Mouse (Mus musculus) hindbrain, embryonic 16.5 days (tissue): ENCODE results near the gene Grem1. TPM values are rescaled to one million over a fixed set of nuclear protein-coding genes. Genes with fewer than 3 reads are reported as not detected.

ENCODE experiments used
- ATAC-seq: fragments of 200-750 bp; cut with Nextera tagmentation; 2 replicates; pipeline ENCODE4 v1.8.0; 2017; ENCODE audit warnings: moderate TSS enrichment, moderate library complexity
- H3K27ac ChIP-seq: fragments of 300-500 bp; sonication (generic); 2 replicates; pipeline ENCODE4 v1.5.1; 2014; ENCODE audit warnings: low read depth, mild to moderate bottlenecking, control low read depth, low read length, moderate library complexity
- H3K27me3 ChIP-seq: fragments of 300-500 bp; sonication (generic); replicated peaks from 2 replicates; pipeline ENCODE4 v1.6.1; 2014; ENCODE audit warnings: low read length; ENCODE audit not compliant: control insufficient read depth, insufficient read depth
- H3K36me3 ChIP-seq: fragments of 300-500 bp; sonication (generic); 2 replicates; pipeline ENCODE4 v1.6.1; 2014; ENCODE audit warnings: mild to moderate bottlenecking, low read length, moderate library complexity, mixed read lengths; ENCODE audit not compliant: control insufficient read depth, insufficient read depth
- H3K4me1 ChIP-seq: fragments of 300-500 bp; sonication (generic); 2 replicates; pipeline ENCODE4 v1.6.1; 2014; ENCODE audit warnings: low read depth, low read length; ENCODE audit not compliant: control insufficient read depth, insufficient read depth
- H3K4me2 ChIP-seq: fragments of 300-500 bp; sonication (generic); 2 replicates; pipeline ENCODE4 v1.6.1; 2014; ENCODE audit warnings: mild to moderate bottlenecking, low read length, control low read depth, moderate library complexity
- H3K4me3 ChIP-seq: fragments of 300-500 bp; sonication (generic); 2 replicates; pipeline ENCODE4 v1.5.1; 2014; ENCODE audit warnings: mild to moderate bottlenecking, low read length, control low read depth, moderate library complexity
- H3K9ac ChIP-seq: fragments of 300-500 bp; sonication (generic); 2 replicates; pipeline ENCODE4 v1.6.1; 2014; ENCODE audit warnings: low read depth, mild to moderate bottlenecking, control low read depth, low read length, moderate library complexity
- H3K9me3 ChIP-seq: fragments of 300-500 bp; sonication (generic); 2 replicates; pipeline ENCODE4 v1.6.1; 2014; ENCODE audit warnings: mild to moderate bottlenecking, low read length, moderate library complexity; ENCODE audit not compliant: control insufficient read depth
- WGBS: fragments of 180-500 bp; shearing (Covaris S2); extraction: QIAGEN DNeasy Blood & Tissue Kit; methylation state at CpG from one replicate; pipeline ENCODE4 v1.1.7; 2014; 5-methylcytosine and 5-hydroxymethylcytosine counted together
- polyA plus RNA-seq: library from polyadenylated mRNA; unstranded; fragments of >200 nt; fragmentation: Nextera tagmentation; extraction: Ambion mirVana; gene quantifications from 2 replicates; pipeline ENCODE4 v1.2.1, GENCODE M21; 2015

The Grem1 gene
- polyA plus RNA-seq, 1 experiment from 2014 or later = 2.0 TPM

GRCm38 (mm10) chr2:113788821-113789387 lies 30.5 kb upstream of the Grem1 start:
- Histone ChIP-seq H3K4me3 (no peak overlapping the region), H3K9ac (no peak overlapping the region), H3K4me1 (no peaks in the 10 kb centered on the region), H3K4me2 (no peak overlapping the region), H3K27me3 (no peaks in the 10 kb centered on the region), H3K36me3 (peaks cover 15% of the 10 kb centered on the region), H3K9me3 (no peaks in the 10 kb centered on the region), H3K27ac (no peak overlapping the region)
- 91% methylated on average over 4 of the region's 4 CpGs for WGBS
- ATAC-seq = no peak

GRCm38 (mm10) chr2:113787882-113788281 lies 29.4 kb upstream of the Grem1 start:
- no peaks in the 10 kb centered on the region for H3K27me3 ChIP-seq
- no peaks in the 10 kb centered on the region for H3K4me1 ChIP-seq
- no peaks in the 10 kb centered on the region for H3K9me3 ChIP-seq
- H3K9ac ChIP-seq = no peak overlapping the region
- ATAC-seq = no peak
- peaks cover 15% of the 10 kb centered on the region for H3K36me3 ChIP-seq
- H3K4me3 ChIP-seq = no peak overlapping the region
- H3K4me2 ChIP-seq = no peak overlapping the region
- WGBS = 92% methylated on average over 4 of the region's 4 CpGs
- no peak overlapping the region for H3K27ac ChIP-seq

- H3K9me3 ChIP-seq = no peaks in the 10 kb centered on the region
- H3K27me3 ChIP-seq = no peaks in the 10 kb centered on the region
- no peak for ATAC-seq
- H3K36me3 ChIP-seq = peaks cover 19% of the 10 kb centered on the region
- H3K4me1 ChIP-seq = no peaks in the 10 kb centered on the region
- H3K4me3 ChIP-seq = no peak overlapping the region
- H3K4me2 ChIP-seq = no peak overlapping the region
- H3K27ac ChIP-seq = no peak overlapping the region
- 77% methylated on average over 3 of the region's 3 CpGs for WGBS
- no peak overlapping the region for H3K9ac ChIP-seq
Observed at GRCm38 (mm10) chr2:113784851-113785250, 26.4 kb upstream of the Grem1 start.

- Histone ChIP-seq H3K9ac (no peak overlapping the region), H3K4me3 (no peak overlapping the region), H3K9me3 (no peaks in the 10 kb centered on the region), H3K27ac (no peak overlapping the region), H3K4me1 (no peaks in the 10 kb centered on the region), H3K36me3 (peaks cover 7% of the 10 kb centered on the region), H3K27me3 (no peaks in the 10 kb centered on the region), H3K4me2 (no peak overlapping the region)
- WGBS = 82% methylated on average over 4 of the region's 4 CpGs
- ATAC-seq = no peak
Observed at GRCm38 (mm10) chr2:113781521-113781920, 23.1 kb upstream of the Grem1 start.

GRCm38 (mm10) chr2:113781107-113781506 lies 22.7 kb upstream of the Grem1 start:
- 88% methylated on average over 5 of the region's 5 CpGs for WGBS
- no peaks in the 10 kb centered on the region for H3K27me3 ChIP-seq
- ATAC-seq = no peak
- H3K4me3 ChIP-seq = no peak overlapping the region
- peaks cover 7% of the 10 kb centered on the region for H3K36me3 ChIP-seq
- no peak overlapping the region for H3K27ac ChIP-seq
- no peak overlapping the region for H3K4me2 ChIP-seq
- H3K9me3 ChIP-seq = no peaks in the 10 kb centered on the region
- no peaks in the 10 kb centered on the region for H3K4me1 ChIP-seq
- no peak overlapping the region for H3K9ac ChIP-seq

GRCm38 (mm10) chr2:113779336-113779735 lies 20.9 kb upstream of the Grem1 start:
- ATAC-seq = no peak

GRCm38 (mm10) chr2:113778036-113778435 lies 19.6 kb upstream of the Grem1 start:
- Histone ChIP-seq H3K4me1 (no peaks in the 10 kb centered on the region), H3K9me3 (no peaks in the 10 kb centered on the region), H3K9ac (no peak overlapping the region), H3K4me3 (no peak overlapping the region), H3K4me2 (no peak overlapping the region), H3K27ac (no peak overlapping the region), H3K27me3 (no peaks in the 10 kb centered on the region), H3K36me3 (peaks cover 4% of the 10 kb centered on the region)
- 79% methylated on average over 6 of the region's 6 CpGs for WGBS
- no peak for ATAC-seq

More at GRCm38 (mm10) chr2:113779336-113779735, 20.9 kb upstream of the Grem1 start:
- no peak overlapping the region for H3K4me3 ChIP-seq
- H3K27me3 ChIP-seq = no peaks in the 10 kb centered on the region
- no peak overlapping the region for H3K27ac ChIP-seq
- no peaks in the 10 kb centered on the region for H3K9me3 ChIP-seq
- no peak overlapping the region for H3K9ac ChIP-seq
- H3K4me1 ChIP-seq = no peaks in the 10 kb centered on the region
- no peak overlapping the region for H3K4me2 ChIP-seq
- H3K36me3 ChIP-seq = peaks cover 4% of the 10 kb centered on the region
- WGBS = 82% methylated on average over 3 of the region's 3 CpGs

- Histone ChIP-seq H3K36me3 (peaks cover 4% of the 10 kb centered on the region), H3K4me2 (no peak overlapping the region), H3K4me1 (no peaks in the 10 kb centered on the region), H3K4me3 (no peak overlapping the region), H3K9me3 (no peaks in the 10 kb centered on the region), H3K9ac (no peak overlapping the region), H3K27ac (no peak overlapping the region), H3K27me3 (no peaks in the 10 kb centered on the region)
- WGBS = 93% methylated on average over 3 of the region's 3 CpGs
- ATAC-seq = no peak
Observed at GRCm38 (mm10) chr2:113776297-113776696, 17.9 kb upstream of the Grem1 start.

- no peak overlapping the region for H3K4me2 ChIP-seq
- no peaks in the 10 kb centered on the region for H3K27me3 ChIP-seq
- H3K27ac ChIP-seq = no peak overlapping the region
- WGBS = 76% methylated on average over 6 of the region's 6 CpGs
- H3K4me3 ChIP-seq = no peak overlapping the region
- no peaks in the 10 kb centered on the region for H3K4me1 ChIP-seq
- H3K9me3 ChIP-seq = no peaks in the 10 kb centered on the region
- no peak for ATAC-seq
- H3K9ac ChIP-seq = no peak overlapping the region
- H3K36me3 ChIP-seq = no peaks in the 10 kb centered on the region
Observed at GRCm38 (mm10) chr2:113774150-113774805, 15.8 kb upstream of the Grem1 start.
